7 mouse cellular contexts compared by ENCODE assay signal in genomic region chr4:59547136-59547889, GRCm38 (mm10). TPM values are rescaled to one million over a fixed set of nuclear protein-coding genes. Genes with fewer than 3 reads are reported as not detected.
DNase-seq lines count a peak whose midpoint lies in the region; ATAC-seq and TF ChIP-seq lines count a peak whose summit lies in the region.

No protein-coding gene starts in this region.

- no peaks in the 10 kb centered on the region for H3K27me3 ChIP-seq in intestine, postnatal 0 days (replicated peaks; ENCODE audit: control insufficient read depth, insufficient read depth, low read length)

- H3K9ac ChIP-seq in intestine, postnatal 0 days (ENCODE audit: low read depth, low read length): 0 out of 2 replicates have a peak overlapping the region, but pooled peaks have one; percentile 40

- peak overlapping the region; percentile 98 for H3K4me3 ChIP-seq in intestine, postnatal 0 days (ENCODE audit: low read depth, low read length)

- H3K27ac ChIP-seq in intestine, postnatal 0 days (ENCODE audit: low read depth, low read length): peak overlapping the region; percentile 41; the same call in 1 of the 2 replicates

- peaks cover 8% of the 10 kb centered on the region; the same call in 1 of the 2 replicates for H3K4me1 ChIP-seq in intestine, postnatal 0 days (replicated peaks; ENCODE audit: control insufficient read depth, insufficient read depth, low read length)

- ATAC-seq in erythroblast, adult 5-6 weeks (replicated peaks; ENCODE audit: low FRiP score, poor library complexity, severe bottlenecking): peak; percentile 75
- ATAC-seq in intestine, postnatal 0 days: no peak
- peak; percentile 41; the same call in 1 of the 2 replicates for ATAC-seq in megakaryocyte-erythroid progenitor cell, adult 5-6 weeks (replicated peaks; ENCODE audit: low FRiP score, low TSS enrichment, poor library complexity, severe bottlenecking)

- no peaks in the 10 kb centered on the region for H3K36me3 ChIP-seq in intestine, postnatal 0 days (ENCODE audit: control insufficient read depth, insufficient read depth)

- DNase-seq in CD4-positive helper T cell, adult 2 months (ENCODE audit: low read depth, low spot score): peak; percentile 65
- DNase-seq in MEL-GATA-1-ER (ENCODE audit: extremely low read depth, low read depth): peak; percentile 32
- DNase-seq in testis, postnatal 10 days (ENCODE audit: low spot score): peak; percentile 49
- no peak for DNase-seq in right cerebral cortex, postnatal 36 days (ENCODE audit: low spot score in 2 of 2)

- 13% methylated on average over 11 of the region's 11 CpGs for WGBS in intestine, postnatal 0 days

- TF ChIP-seq CTCF in intestine, postnatal 0 days (IDR thresholded peaks at IDR 0.05; ENCODE audit: low read depth): no peak

- peak overlapping the region; percentile 83 for H3K4me2 ChIP-seq in intestine, postnatal 0 days (replicated peaks; ENCODE audit: low read depth)

- no peaks in the 10 kb centered on the region for H3K9me3 ChIP-seq in intestine, postnatal 0 days (ENCODE audit: control insufficient read depth)

RNA-seq across cellular contexts. Expression of gene Ptbp3, which starts 1.9 kb away (rescaled TPM):
- 230 and 233 TPM in 2 replicates for total RNA-seq in erythroblast, adult 5-6 weeks (2015; ENCODE audit: low replicate concordance)
- 229 and 276 TPM in 2 replicates for total RNA-seq in erythroblast, adult 5-6 weeks (2017; ENCODE audit: low replicate concordance)
- 65.1 and 67.9 TPM in 2 replicates for polyA plus RNA-seq in intestine, postnatal 0 days (2015; fragmentation: Nextera tagmentation; extraction: Ambion mirVana)
- total RNA-seq in megakaryocyte-erythroid progenitor cell, adult 5-6 weeks (2014; fragmentation: Nextera tagmentation): 153 and 199 TPM in 2 replicates
- 175 and 204 TPM in 2 replicates for total RNA-seq in megakaryocyte-erythroid progenitor cell, adult 5-6 weeks (2017)

RNA-seq across cellular contexts. Expression of gene Hsdl2, which starts 34.0 kb away (rescaled TPM):
- 14.6 and 15.7 TPM in 2 replicates for total RNA-seq in erythroblast, adult 5-6 weeks (2015; ENCODE audit: low replicate concordance)
- total RNA-seq in erythroblast, adult 5-6 weeks (2017; ENCODE audit: low replicate concordance): 8.9 and 13.2 TPM in 2 replicates
- polyA plus RNA-seq in intestine, postnatal 0 days (2015; fragmentation: Nextera tagmentation; extraction: Ambion mirVana): 22.3 and 23.1 TPM in 2 replicates
- 28.3 and 35.5 TPM in 2 replicates for total RNA-seq in megakaryocyte-erythroid progenitor cell, adult 5-6 weeks (2014; fragmentation: Nextera tagmentation)
- 48.3 and 54.6 TPM in 2 replicates for total RNA-seq in megakaryocyte-erythroid progenitor cell, adult 5-6 weeks (2017)

Comparison
In these comparisons a context has a peak if more than half of its experiments do, and no peak if none do; other contexts are left out.
1. DNase-seq: peak in CD4-positive helper T cell, adult 2 months (single experiment), MEL-GATA-1-ER (single experiment) and testis, postnatal 10 days (single experiment); none in right cerebral cortex, postnatal 36 days (0 of 2).